Mouse (Mus musculus) small intestine, adult 2 months (tissue): ENCODE results near the gene Kdm2b.

Source experiments
- CTCF ChIP-seq: fragments of 200-500 bp; IDR thresholded peaks from 2 replicates; pipeline ENCODE4 v1.5.1; 2012; ENCODE audit warnings: low read depth, mild to moderate bottlenecking, control low read depth, inconsistent platforms, low read length, moderate library complexity, mixed read lengths; ENCODE audit not compliant: insufficient replicate concordance, insufficient read length; ENCODE audit errors: extremely low read depth
- POLR2A ChIP-seq: fragments of 200-500 bp; IDR thresholded peaks from 2 replicates; pipeline ENCODE4 v1.6.1; 2012; ENCODE audit warnings: low read depth, mild to moderate bottlenecking, control low read depth, inconsistent platforms, low read length, moderate library complexity

DNA sequence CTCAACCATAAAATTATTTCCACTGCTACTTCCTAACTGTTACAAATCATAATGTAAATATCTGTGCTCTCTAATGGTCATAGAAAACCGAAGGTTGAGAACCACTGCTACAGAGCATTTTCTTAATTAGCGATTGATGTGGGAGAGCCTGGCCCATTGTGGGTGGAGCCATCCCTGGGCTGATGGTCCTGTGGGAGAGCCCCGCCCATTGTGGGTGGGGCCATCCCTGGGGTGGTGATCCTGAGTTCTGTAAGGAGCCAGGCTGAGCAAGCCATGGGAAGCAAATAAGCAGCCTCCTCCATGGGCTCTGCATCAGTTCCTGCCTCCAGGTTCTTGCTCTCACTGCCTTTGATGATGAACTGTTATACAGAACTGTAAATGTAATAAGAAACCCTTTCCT, 27.7 kb downstream of the Kdm2b start:
- TF ChIP-seq CTCF: no peak
- no peak for TF ChIP-seq POLR2A
